Mouse (Mus musculus) urinary bladder, postnatal 25 days (tissue): ENCODE measurements at regions not wholly inside any gene's neighbourhood (a gene's known extent, or its start where the extent isn't known, plus 50 kb on each side); places are given as distances from the start of the nearest gene placed in this dataset.
"Not testable (repeated sequence)": the region's sequence is repeated elsewhere in the genome, so short reads cannot be mapped to it uniquely, and the experiment has no call there.

Experiments
- DNase-seq: peaks from one replicate; pipeline ENCODE4 v3.0.0; 2022; ENCODE audit warnings: low spot score

GRCm38 (mm10) chr7:73032316-73032980 is 342.9 kb upstream of the Rgma start:
- DNase-seq: no peak

GRCm38 (mm10) chr7:73036801-73037555 is 338.3 kb upstream of the Rgma start:
- peak; percentile 36 for DNase-seq

- DNase-seq: no peak
These were observed 337.7 kb upstream of the Rgma start for GRCm38 (mm10) chr7:73037638-73038037.

GRCm38 (mm10) chr7:73039921-73040320 is 335.4 kb upstream of the Rgma start:
- no peak for DNase-seq

GRCm38 (mm10) chr7:73044316-73044715 is 331.0 kb upstream of the Rgma start:
- DNase-seq: no peak

- DNase-seq: no peak
These were observed 319.4 kb upstream of the Rgma start for GRCm38 (mm10) chr7:73055891-73056290.

- no peak for DNase-seq
These were observed 311.8 kb upstream of the Rgma start for GRCm38 (mm10) chr7:73063556-73063955.

- DNase-seq: no peak
These were observed 306.8 kb upstream of the Rgma start for GRCm38 (mm10) chr7:73068534-73068933.

- DNase-seq: no peak
These were observed 306.0 kb upstream of the Rgma start for GRCm38 (mm10) chr7:73069352-73069751.

GRCm38 (mm10) chr7:73075391-73075790 is 299.9 kb upstream of the Rgma start:
- DNase-seq: not testable (repeated sequence)

GRCm38 (mm10) chr7:73087496-73088185 is 287.7 kb upstream of the Rgma start:
- DNase-seq: no peak

- no peak for DNase-seq
These were observed 287.0 kb upstream of the Rgma start for GRCm38 (mm10) chr7:73088321-73088720.

GRCm38 (mm10) chr7:73091758-73092157 is 283.6 kb upstream of the Rgma start:
- no peak for DNase-seq

- no peak for DNase-seq
These were observed 281.2 kb upstream of the Rgma start for GRCm38 (mm10) chr7:73094059-73094458.

- DNase-seq: peak; percentile 24
These were observed 256.4 kb upstream of the Rgma start for GRCm38 (mm10) chr7:73118871-73119270.

GRCm38 (mm10) chr7:73120276-73120675 is 255.0 kb upstream of the Rgma start:
- no peak for DNase-seq

- no peak for DNase-seq
These were observed 250.3 kb upstream of the Rgma start for GRCm38 (mm10) chr7:73124976-73125375.

- no peak for DNase-seq
These were observed 249.4 kb upstream of the Rgma start for GRCm38 (mm10) chr7:73125864-73126263.

- no peak for DNase-seq
These were observed 239.5 kb upstream of the Rgma start for GRCm38 (mm10) chr7:73135786-73136185.

- DNase-seq: no peak
These were observed 237.0 kb upstream of the Rgma start for GRCm38 (mm10) chr7:73138269-73138668.

GRCm38 (mm10) chr7:73138861-73139493 is 236.3 kb upstream of the Rgma start:
- DNase-seq: no peak

- DNase-seq: no peak
These were observed 235.4 kb upstream of the Rgma start for GRCm38 (mm10) chr7:73139901-73140300.

- no peak for DNase-seq
These were observed 234.1 kb upstream of the Rgma start for GRCm38 (mm10) chr7:73141167-73141566.
